Mouse (Mus musculus) right cerebral cortex, postnatal 10 days (tissue): Measurements from ENCODE around the gene Slc26a6.

Source experiments
- DNase-seq, 2 experiments: peaks; one replicate each; pipeline ENCODE4 v3.0.0; 2021; ENCODE audit warnings: low spot score in 2 of 2

Gene Slc26a6

DNA sequence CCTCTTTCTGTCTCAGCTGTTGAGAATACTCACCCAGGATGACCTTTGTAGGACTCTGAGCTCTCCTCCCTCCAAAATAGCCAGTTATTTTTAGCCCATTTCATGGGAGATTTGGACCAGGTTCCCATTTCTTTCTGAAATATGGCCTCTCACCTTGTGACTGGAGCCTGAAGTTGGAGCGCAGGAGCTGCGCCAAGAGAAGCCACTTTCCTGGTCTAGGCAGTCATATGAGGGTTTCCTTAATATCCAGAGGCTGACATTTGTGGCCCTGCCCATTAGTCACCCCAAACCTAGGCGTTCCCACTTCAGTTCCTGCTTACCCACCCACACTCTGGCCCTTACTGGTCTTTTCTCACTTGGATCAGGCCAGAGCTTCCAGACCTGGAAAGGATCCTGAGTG lies at the start of gene Slc26a6:
TSS of gene Slc26a6 (plus strand) at position 308 of the 400 bp plus-strand sequence.
- DNase-seq, result no peak

DNA sequence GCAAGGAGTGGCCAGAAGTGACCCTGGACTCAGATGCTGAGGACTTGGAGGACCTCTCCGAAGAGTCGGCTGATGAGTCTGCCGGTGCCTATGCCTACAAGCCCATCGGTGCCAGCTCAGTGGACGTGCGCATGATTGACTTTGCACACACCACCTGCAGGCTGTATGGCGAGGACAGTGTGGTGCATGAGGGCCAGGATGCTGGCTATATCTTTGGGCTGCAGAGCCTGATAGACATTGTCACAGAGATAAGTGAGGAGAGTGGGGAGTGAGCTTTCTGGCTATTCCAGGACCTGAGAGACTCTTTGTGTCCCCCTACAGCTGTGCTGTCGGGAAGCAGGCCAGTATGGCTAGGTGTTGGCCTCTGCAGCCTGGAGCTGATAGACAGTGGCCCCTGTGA lies 47.3 kb upstream of the Slc26a6 start:
- DNase-seq, result no peak

DNA sequence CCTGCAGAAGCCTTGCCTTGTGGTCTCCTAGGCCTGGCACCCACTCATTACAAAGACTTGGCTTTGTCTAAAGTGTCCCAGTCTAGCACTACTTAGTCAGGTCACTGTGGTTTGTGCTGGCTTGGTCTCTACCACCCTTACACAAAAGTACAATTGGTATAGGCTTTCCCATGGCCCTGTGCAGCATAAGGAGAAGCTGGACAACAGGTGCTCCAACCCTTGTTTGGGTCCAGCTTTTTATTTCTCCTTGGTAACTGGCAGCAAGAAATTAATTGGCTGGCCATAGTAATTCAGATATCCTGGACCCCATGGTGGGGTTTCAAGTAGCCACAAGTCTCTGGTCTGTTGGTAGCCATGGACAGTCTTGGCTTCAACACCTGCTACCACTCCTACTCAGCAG lies 46.7 kb upstream of the Slc26a6 start:
- DNase-seq, result no peak

DNA sequence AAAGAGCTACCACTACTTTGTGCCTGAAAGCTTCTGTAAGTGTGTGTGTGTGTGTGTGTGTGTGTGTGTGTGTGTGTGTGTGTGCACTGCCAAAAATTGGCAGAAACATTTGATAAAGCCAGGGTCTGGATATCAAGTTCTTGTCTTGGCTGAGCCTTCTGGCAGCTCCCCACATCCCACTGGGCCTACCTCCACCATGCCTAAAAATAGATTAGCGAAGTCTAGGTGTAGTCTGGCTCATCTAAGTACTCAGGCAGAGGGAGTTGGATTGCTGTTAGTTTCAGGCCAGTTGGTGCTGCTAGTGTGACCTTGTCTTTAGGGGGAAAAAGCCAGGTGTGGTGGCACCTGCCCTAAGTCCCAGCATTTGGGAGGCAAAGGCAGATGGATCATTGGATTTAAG lies 46.3 kb upstream of the Slc26a6 start:
- no peak for DNase-seq

DNA sequence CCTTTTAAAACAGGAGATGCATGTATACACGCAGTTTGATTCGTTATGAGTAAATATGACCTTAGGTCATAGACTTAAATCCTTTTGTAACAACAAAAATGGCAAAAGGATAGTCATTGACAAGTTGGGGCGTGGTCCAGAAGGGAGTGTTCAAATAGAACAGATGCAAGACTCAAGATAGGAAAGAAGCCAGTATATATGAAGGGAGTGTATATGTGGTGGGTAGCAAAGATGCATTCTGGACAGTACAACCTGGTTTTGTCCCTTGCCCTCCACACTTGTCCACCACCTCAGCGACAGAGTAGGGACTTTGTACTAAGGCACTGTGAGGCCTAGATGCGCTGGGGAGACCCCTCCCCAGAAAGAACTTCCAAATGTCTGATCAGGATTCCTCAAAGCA lies 45.4 kb upstream of the Slc26a6 start:
- DNase-seq, result no peak

DNA sequence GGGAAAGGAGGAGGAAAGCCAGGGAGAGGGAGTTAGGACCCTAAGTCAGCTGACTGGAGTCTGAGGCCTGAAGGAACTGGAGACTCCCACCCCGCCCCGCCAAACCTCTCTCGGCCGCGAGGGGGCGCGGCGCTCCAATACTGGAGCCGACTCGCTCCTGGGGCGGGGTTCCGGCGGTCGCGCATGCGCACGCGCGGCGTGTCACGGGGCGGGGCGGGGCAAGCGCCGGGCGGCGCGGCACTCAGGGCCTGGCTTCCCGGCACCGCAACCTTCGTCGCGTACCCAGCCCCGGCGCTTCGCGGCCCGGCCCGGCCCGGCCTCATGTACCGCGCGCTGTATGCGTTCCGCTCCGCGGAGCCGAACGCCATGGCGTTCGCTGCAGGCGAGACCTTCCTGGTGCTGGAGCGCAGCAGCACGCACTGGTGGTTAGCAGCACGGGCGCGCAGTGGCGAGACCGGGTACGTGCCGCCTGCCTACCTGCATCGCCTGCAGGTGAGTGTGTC lies 44.9 kb upstream of the Slc26a6 start, which contains the start of gene Nckipsd:
TSS of gene Nckipsd (plus strand) at position 206 of the 503 bp plus-strand sequence.
- peak; percentile 94 to 97 for DNase-seq

DNA sequence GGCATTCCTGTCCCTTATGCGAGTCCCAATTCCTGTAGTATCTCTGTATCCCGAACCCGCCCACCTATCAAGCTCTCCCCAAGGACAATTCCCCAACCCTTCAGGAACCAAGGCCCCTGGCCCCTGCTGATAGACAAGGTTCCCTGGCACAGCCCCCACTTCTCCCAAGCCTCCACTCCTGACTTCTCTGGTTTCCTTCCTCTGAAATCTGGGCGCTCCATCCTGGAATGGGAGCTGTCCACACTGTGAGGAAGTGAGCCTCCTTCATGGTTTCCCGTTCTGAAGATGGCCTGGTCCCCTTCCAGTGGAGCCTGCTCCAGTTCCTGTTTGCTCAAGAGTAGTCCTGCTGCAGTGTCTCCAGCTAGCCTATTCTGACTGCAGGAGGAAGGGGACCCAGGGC lies 43.9 kb upstream of the Slc26a6 start:
- no peak for DNase-seq

DNA sequence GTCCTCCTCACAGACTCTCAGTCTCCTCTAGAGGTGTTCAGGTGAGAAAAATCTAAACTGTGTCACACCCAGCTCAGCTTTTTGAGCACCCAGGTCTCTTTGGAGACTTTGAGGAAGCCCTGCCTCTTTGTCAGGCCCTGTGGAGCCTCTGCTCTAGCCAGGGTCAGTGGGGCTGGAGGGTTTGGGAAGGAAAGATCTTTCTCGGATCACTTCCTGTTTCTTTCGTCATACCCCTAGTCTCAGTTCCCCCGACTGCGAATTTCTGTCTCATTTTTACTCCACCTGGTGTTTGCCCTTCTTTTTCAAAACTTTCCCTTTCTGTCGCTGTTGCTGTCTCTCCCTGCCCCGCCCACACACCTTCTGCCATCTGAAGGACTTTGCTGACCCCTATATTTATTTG lies 43.4 kb upstream of the Slc26a6 start:
- no peak for DNase-seq

DNA sequence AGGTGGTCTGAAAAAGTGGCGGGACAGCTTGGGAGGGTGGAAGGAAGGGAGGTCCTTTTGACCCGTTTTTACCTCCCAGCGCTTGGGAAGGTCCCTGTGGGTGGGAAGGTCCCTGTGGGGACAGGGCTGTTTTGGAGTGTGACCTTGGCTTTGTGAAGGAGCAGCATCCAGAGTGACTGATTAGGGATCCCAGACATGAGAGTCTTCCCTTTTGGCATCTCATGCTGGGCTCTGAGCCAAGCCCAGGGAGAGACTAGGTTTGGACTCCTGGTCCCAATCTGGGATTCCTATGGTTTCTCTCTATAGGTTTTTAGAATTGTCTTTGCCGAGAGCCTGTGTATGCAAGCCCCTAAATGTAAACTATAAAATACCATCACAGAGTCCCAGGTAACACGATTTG lies 42.6 kb upstream of the Slc26a6 start:
- DNase-seq, result no peak

DNA sequence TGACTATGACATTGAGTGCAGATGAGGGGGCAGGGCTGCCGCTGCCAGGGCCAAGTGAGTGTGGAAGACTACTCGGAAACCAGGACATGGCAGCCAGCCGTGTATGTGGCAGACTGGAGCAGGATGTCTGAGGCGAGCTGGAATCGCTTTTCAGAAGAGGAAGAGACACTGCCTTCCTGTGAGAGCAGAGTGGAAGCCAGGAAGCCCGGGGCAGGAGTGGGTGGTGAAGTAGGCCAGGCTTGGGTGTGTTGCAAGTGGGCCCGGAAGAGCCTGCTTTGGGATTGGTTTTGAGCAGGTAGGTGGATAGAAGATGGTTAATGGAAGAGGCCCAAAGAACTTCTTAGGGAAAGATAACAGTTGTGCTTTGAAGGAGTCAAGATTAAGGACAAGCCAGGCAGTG lies 37.5 kb upstream of the Slc26a6 start:
- DNase-seq, result no peak

DNA sequence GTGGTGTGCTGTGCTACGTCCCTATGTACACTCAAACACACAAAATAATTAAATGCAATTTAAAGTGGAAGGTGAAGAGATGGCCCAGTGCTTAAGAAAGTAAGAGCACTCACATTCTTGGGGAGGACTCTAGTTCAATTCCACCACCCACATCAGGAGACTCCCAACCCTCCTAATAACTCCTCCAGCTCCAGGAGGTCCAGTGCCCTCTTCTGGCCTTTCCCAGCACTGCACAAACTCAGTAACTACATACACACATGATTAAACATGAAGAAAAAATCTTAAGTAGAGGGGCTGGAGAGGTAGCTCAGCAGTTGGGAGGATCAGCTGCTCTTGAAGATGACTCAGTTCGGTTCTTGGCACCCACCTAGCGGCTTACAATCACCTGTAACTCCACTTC lies 33.6 kb upstream of the Slc26a6 start:
- peak in 1 of 2 experiments; percentile 76 for DNase-seq

DNA sequence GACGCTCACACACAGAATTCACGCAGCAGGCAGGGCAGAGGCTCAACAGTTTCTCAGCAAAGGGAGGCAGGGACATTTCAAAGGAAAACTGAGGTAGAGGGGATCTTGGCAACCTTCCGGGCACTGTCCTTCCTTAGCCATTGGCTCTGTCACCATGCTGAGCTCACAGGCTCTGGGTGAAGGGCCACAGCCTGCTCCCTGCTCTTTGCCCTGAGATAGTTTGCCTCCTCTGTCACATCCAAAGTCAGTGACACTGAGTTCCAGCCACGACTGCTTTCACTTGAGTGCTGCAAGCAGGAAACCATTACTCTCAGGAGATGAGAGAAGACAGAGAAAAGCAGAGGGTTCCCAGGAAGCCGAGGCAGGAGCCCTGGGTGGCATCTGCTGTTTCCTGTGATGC lies 33.0 kb upstream of the Slc26a6 start:
- no peak for DNase-seq

DNA sequence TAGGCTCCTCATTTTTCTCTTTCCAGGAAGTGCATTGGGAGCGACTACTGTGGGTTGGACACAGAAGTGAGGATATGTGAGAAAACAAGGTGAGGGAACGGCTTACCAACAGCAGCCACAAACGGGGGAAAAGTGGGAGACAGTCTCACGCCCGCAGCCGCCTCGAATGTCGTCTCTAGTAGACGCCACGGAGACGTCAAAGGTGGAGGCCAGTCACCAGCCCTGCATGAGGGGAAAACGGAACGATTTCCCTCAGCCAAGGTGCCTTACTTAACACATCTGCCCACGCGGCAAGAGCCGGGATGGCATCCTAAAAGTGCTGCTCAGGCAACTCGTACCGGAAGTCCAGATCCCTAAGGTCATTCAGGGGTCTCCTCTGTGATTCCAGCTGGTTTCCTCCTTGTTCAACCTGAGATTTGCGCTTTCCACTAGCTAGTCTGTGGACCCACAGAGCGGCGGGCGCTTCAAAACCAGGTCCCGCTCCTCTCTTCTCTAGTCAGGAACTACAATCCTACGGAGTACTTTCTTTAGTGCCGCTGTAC lies 28.9 kb upstream of the Slc26a6 start:
- no peak for DNase-seq

DNA sequence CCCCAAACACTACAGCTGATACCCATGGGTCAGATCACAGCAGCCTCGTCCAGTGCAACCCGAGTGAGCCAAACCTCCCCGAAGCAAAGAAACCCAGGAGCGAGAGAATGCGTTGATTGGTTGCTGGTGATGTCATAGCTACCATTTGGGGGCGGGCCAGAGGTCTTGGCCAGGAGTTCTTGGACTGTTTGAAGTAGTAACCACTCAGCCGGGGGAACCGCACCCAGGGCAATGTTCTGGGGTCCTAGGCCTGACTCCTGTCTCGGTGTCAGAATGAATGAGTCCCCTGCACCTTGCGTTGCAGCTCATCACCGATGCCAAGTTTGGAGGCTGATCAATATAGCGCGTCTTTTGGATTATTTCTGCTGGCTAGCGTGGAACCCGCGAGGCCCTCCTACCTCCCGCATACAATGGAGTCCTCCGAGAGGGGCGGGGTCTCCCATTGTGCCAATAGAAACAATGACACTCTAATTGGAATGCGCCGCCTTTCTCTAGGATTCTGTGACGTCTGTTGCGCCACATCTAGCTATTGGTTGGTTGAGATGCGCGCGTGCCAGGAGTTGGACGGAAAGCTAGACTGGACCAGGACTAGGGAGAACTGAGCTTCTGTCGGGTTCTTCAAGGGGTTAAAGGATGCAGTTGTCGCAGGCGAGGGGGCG lies 28.2 kb upstream of the Slc26a6 start:
- peak; percentile 95 to 97 for DNase-seq

DNA sequence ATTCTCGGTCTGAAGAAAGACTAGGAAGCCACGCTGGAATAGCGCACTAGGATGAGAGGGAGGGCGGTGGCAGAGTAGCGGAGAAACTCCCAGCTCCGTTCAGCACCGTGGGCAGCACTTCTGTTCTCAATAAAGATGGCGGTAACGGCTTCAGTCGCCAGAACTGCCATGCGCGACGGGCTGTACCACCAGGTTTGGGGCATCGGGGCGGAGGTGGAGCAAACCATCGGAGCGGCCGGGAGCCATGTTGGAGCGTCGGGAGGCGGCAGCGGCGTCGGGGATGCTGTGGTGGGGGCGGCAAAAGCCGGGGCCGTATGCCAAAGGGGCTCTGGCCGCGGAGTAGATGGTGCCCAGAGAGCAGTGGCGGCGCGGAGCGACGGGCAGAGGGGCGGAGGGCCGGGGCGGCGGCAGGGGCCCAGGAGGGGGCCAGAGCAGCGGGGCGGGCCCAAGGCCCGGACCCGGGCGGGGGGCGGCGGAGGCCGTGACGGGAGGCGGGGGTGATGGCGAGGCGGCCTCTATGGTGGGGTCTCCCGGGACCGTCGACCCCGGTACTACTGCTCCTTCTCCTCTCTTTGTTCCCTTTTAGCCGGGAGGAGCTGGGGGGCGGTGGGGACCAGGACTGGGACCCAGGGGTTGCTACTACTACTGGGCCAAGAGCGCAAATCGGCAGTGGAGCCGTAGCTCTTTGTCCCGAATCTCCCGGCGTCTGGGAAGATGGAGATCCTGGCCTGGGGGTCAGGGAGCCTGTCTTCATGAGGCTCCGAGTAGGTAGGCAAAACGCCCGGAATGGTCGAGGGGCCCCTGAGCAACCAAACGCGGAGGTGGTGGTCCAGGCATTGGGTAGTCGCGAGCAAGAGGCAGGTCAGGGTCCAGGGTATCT lies 27.0 kb upstream of the Slc26a6 start, which contains the start of gene Celsr3:
TSS of gene Celsr3 (plus strand) at position 501 of the 880 bp plus-strand sequence.
- peak; percentile 95 to 96 for DNase-seq

DNA sequence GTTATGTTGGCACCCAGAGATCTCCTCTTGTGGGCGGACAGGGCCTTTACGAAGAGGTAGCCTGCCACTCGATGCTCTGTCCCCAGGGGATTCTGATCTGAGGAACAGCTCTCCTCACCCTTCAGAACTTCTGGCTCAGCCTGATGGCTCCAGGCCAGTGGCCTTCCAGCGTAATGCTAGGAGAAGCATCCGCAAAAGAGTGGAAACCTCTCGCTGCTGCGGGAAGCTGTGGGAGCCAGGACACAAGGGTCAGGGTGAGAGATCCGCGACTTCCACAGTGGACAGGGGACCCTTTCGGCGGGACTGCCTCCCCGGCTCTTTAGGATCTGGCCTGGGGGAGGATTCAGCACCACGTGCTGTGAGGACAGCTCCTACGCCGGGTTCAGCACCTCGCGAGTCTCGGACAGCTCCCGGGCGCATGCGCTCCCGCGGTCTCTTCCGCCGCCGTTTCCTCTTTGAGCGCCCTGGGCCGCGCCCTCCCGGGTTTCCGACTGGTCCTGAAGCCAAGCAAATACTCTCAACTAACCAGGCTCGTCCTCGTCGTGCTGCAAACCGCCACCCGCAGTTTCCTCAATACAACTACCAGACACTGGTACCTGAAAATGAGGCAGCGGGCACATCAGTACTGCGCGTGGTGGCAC lies 26.3 kb upstream of the Slc26a6 start:
- DNase-seq, result peak; percentile 77 to 80

DNA sequence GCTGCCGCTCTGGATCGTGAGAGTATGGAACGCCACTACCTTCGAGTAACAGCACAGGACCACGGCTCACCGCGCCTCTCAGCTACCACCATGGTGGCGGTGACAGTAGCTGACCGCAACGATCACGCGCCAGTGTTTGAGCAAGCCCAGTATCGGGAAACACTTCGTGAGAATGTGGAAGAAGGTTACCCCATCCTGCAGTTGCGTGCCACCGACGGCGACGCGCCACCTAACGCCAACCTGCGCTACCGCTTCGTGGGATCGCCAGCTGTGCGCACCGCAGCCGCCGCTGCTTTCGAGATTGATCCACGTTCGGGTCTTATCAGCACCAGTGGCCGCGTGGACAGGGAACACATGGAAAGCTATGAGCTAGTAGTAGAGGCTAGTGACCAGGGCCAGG lies 25.6 kb upstream of the Slc26a6 start:
- DNase-seq, result no peak

DNA sequence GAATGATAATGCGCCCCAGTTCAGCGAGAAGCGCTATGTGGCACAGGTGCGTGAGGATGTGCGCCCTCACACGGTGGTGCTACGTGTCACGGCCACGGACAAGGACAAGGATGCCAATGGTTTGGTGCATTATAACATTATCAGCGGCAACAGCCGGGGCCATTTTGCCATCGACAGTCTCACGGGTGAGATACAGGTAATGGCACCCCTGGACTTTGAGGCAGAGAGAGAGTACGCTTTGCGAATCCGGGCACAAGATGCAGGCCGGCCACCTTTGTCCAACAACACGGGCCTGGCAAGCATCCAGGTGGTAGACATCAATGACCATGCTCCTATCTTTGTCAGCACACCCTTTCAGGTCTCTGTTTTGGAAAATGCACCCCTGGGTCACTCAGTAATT lies 25.2 kb upstream of the Slc26a6 start:
- DNase-seq, result no peak

DNA sequence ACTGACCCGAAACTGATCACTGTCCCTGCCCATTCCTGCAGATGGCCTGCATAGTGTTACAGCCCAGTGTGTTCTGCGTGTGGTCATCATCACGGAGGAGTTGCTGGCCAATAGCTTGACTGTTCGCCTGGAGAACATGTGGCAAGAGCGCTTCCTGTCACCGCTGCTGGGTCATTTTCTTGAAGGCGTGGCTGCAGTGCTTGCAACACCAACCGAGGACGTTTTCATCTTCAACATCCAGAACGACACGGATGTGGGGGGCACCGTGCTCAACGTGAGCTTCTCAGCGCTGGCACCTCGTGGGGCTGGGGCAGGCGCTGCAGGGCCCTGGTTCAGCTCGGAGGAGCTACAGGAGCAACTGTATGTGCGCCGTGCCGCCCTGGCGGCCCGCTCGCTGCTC lies 21.4 kb upstream of the Slc26a6 start:
- no peak for DNase-seq

DNA sequence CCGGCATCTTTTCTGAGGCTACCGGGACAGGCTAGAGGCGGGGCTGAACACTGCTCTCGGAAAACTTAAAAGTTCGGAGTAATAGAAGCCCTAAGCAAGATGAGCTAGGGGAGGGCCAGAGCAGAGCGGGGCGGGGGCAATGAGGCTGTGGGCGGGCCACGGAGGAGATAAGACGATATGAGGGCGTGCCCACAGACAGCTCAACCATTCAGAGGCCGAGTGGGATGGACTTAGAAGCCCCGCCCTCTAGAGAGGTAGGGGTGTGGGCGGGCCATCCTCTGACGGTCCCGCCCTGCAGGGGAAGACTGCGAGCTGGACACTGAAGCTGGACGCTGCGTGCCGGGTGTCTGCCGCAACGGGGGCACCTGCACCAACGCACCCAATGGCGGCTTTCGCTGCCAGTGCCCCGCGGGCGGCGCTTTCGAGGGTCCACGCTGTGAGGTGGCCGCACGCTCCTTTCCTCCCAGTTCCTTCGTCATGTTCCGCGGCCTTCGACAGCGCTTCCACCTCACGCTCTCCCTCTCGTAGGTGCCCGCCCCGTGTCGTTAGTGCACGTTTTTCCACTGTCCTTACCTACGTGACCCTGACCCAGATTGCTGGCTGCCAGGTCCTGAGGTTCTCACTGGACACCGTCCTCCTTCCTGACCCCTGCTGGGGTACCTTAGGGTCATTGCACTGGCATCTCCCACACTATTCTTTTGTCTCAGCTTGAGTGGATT lies 20.5 kb upstream of the Slc26a6 start:
- peak; percentile 87 to 91 for DNase-seq

DNA sequence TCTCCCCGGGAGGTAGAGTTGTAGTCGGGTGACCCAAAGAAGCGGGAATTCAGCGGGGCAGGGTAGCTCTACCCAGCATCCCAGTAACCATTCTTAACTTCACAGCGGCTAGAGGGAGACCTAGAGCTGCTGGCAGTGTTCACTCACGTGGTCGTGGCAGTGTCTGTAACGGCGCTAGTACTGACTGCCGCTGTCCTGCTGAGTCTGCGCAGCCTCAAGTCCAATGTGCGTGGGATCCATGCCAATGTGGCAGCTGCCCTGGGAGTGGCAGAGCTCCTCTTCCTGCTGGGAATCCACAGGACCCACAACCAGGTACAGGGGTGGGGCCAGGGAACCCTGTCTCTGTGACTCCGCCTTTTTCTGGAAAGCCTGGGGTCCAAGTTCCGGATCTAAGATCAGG lies 10.1 kb upstream of the Slc26a6 start:
- peak; percentile 79 for DNase-seq
